Mouse (Mus musculus) gastrocnemius, adult 18-20 months (tissue): Measurements from ENCODE around the gene Ttc28. TPM values are rescaled to one million over a fixed set of nuclear protein-coding genes. Genes with fewer than 3 reads are reported as not detected.

Experiments used
- DNase-seq: peaks from one replicate; pipeline ENCODE4 v3.0.0; 2021; ENCODE audit warnings: low spot score
- total RNA-seq, 2 experiments: library from RNA; stranded (reverse); gene quantifications; 2 replicates each; pipeline ENCODE4 v1.2.3; 2021

Ttc28 gene
- total RNA-seq, 2 experiments from 2014 or later, result 12.3 to 13.2 TPM

DNA sequence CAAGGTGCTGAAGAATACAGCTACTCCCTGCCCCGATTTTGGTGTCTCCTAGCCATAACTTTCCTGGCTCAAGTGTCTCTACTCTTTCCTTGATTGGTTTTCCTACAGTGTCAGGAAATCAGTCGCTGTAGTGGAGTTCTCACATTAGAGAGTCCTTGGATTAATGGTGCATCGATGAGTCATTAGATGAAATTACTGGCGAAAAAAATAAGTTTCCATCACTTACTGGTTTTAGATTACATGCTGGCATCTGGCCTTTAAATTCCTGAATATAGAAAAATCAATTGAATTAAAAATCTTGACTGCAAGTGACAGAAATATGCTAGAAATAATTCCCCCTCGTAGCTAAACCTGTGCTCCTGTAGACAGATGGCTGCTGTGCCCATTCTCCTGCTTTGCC is 168.4 kb downstream of the Ttc28 start:
- DNase-seq, result no peak

DNA sequence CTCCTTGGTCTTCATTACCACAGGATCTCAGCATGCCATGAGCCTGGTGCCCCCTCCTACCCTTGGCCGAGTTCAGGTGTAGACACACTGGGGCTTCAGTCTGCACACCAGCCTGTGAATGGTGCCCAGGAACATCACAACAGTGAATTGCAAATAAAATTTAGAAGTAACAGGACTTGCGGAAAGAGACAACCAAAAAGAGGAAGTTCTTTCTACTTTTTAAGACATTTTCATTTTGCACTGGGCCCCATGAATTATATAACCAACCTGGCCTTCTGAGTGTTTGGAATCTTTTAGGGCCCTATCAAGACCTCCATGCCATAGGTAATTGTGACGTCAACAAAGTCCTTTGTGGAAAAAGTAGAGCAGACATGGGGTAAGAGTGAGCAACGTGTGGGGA is 170.0 kb downstream of the Ttc28 start:
- DNase-seq, result no peak

DNA sequence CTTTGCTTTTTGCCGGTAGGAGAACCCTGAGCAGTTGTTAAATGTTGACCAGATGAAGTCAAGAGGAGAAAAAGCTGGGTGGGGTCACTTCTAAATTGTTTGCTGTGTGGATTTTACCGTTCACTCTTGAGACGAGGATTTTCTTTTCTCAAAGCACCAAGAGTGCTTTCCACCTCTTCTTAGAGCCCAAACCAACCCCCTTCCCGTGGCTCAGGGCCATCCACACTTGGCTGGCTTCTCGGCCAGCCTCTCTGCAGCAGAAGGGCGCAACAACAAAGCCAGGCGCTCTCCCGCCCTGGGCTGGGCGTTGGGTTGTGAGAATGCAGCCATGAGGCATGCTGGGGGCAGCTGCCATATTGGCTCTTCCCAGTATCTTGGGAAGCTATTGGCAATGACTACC is 170.5 kb downstream of the Ttc28 start:
- DNase-seq, result no peak

DNA sequence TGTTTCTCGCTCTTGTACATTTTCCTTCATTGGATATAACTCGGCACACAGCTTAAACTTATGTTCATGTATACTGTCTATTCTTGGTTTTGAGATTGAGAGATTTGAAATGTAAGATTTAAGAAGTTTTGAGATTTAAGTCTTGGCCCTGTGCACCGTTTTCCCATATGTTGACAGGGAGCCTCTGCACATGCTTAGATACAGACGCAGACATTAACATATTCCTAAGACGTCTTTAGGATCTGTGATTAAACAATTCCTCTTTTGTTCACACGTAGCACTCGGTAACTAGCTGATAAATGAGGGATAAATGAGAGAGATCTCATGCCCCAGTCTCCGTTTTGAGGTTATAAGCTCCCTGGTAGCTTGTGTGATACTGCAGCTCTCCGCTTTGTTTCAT is 174.8 kb downstream of the Ttc28 start:
- DNase-seq, result no peak

DNA sequence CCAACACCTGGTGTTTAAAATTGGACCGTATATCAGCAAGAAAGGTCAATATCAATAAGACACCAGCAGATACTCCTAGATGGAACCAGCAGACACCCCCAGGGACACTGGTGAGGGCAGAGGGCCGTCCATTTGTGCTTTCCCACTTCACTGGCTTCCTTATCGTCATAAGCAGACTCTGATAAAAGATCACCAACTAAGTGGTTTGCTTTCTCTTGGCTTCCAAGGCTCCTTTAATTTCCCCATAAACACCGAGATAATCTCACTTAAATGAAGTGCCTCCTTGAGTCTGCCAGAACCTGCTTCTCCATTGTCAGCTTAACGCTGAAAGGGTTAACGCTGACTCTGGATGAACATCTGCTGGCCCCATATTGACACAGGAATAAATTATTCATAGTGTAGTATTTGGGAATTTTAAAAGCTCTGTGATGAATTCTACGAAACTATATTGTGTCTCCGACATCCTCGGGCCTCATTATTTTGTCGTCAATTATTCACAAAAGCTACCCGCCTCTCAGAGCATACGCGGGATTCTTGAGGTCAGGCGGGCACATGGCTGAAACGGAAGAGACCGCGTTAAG is 175.3 kb downstream of the Ttc28 start:
- no peak for DNase-seq

DNA sequence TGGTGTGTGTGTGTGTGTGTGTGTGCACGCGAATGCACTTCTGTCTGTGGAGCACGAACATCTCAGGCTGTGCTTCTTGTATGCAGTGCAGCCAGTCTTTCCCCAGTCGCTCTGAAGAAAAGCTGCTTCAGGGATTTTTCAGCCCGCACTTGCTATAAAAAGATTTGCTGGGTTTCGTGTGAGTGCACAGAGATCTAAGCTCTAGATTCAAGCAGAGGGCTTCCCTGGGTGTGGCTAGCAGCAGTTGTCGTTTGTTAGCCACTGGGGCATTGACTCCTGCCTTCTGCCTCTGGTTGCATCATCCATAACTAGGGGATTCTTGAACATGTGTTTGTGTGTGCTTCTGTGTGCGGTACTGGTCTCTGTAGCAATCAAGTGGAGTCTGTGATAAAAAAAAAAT is 175.9 kb downstream of the Ttc28 start:
- peak; percentile 55 for DNase-seq

DNA sequence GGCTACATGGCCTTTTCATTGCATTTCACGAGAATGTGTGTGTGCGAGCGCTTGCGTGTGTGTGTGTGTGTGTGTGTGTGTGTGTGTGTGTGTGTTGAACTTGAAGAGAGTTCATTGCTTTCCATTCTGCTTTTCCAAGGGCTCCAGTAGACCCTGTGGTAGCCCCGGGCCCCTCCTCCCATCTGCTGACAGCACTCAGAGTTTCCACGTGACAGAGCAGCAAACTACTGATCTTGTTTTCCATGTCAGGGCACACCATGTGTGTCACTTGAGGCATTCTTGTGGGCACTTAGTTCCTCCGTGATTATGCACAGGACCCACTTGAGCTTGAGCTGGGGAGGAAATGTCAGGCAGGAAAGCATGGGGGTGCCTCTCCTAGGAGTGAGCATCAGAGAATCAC is 177.5 kb downstream of the Ttc28 start:
- DNase-seq, result no peak

DNA sequence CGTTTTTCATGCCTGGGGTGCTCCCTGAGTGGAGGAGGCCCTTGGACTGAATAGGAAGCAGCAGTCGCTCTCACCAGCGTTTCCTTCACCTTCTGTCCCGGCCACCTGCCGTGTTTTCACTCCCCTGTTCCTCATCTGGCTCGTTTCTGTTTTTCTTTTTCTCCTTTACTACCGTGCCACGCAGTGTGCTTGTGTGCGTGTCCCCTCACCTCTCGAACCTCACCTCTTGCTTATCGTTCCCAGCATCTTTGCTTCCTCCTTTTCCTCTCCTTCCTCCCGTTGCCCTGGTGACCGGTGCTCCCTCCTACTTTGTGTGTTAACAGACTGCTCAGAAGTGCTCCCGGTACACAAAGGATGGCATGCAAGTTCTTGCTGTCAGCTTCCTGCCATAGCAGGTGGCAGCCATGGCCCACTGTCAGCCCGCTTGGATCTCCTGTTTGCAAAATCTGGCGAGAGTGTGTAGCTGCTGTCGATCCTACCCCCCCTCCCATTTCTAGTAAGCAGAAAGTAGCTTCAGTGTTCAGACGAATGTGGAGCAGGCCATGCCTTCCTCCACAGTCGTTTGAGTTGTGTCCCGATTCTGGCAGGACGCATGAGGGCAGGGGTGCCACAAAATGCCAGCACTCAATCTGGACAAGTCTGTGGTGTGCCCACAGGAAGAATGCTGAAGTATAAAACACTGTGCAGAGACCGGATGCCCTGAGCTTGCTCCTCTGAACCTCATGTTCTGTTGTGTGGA is 179.0 kb downstream of the Ttc28 start:
- no peak for DNase-seq

DNA sequence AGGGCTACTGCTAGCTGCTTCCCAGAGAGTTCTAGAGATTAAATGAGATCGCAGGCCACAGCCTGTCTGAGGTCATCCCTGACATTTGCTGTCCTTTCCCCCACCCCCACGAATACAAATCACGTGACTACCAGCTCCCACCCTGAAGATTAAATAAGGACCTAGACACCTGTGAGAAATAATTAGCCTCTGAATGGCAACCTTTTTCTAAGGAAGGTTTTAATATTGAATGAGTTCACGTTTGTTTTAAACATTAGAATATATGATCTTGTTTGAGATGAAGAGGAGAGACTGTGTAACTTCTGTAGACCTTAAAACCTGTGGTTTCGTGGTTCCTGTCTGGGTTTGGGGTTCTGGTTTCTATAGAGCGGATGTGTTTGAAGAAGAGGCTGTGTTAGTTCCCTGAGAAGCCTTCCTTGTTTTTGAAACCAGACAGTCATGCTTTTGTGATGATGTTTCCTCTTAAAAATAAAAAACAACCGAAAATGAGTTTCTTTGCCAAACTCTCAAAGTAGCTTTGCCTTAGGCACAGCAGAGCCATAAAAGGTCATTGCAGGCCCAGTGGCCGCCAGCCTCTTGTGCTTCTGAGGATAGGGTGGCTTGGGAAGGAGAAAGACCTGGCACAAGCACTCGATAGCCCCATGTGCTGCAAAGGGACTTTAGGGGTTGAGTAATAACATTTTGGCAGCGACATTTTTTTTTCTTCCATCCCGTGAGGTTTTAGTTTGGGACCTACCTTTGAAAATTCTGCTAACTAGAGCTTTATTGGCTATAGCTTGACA is 179.7 kb downstream of the Ttc28 start:
- DNase-seq, result peak; percentile 50

DNA sequence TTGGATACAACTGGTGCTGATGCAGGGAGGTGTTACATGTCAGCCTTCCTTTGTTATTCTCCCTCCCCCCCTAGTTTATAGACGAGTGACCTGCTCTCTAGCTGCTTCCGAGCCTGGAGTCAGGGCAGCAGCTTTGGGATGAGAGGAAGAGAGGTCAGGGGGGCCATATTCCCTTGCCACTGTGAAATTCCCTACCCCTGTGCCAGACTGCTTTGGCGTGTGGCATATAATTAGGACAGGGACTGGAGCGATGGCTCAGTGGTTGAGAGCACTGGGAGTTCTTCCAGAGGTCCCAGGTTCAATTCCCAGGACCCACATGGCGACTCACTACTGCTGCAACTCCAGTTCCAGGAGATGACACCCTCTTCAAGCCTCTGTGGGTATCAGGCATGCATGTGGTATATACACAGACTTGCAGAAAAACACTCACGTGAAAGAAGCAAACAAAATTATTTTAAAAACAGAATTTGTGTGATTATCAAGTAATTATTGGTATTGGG is 180.7 kb downstream of the Ttc28 start:
- DNase-seq, result no peak

DNA sequence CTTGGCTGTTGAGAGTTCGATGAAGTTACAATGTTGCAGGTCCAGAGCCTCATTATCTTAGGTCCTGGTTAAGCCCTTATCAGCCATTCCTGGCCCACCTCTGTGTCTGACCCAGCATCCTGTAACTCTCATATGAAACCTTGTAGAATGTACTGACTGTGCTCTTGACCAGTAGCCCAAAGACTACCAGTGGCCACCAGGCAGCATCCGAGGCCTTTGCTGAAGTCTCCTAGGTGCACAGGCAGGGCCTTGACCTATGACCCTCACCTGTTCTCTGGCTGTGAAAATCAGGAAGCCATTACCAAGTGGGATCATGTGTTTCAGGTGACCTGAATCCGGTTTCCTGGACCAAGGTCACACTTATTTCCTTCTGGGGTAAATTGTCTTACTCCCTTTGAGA is 183.6 kb downstream of the Ttc28 start:
- no peak for DNase-seq

DNA sequence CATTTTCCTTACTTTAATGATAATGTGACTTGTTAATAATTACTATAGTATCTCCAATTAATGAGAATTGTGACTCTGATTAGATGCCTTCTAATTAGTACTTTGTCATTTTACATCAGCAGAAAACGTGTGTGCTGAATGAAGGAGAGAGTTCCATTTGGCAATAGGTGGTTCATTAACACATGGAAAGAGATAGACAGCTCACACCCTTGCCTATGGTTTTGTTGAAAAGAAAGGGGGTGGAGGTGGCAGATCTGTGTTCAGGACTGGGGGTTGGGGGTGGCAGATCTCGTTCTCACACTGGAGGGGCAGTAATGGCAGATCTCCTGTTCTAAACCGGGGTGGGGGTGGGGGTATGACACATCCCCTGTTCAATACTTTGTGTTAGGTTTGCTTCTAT is 184.4 kb downstream of the Ttc28 start:
- no peak for DNase-seq

DNA sequence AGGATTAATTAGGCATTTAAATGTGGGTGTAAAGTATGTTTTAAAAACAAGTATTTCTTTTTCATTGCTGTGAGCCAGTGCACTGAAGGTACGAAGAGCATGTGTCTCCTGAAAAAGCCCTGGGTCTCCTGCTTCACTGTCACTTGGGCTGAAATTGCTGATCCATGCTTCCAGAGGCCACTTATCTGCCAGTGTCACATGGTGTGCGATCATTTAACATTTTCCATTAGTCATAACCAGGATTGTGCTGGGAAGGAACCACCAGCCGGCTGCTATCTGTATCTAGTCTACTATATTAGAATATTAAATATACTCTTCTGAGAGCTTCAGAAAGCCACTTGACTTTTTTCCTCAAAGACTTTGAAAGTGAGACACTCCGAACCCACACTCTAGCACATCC is 186.2 kb downstream of the Ttc28 start:
- no peak for DNase-seq

DNA sequence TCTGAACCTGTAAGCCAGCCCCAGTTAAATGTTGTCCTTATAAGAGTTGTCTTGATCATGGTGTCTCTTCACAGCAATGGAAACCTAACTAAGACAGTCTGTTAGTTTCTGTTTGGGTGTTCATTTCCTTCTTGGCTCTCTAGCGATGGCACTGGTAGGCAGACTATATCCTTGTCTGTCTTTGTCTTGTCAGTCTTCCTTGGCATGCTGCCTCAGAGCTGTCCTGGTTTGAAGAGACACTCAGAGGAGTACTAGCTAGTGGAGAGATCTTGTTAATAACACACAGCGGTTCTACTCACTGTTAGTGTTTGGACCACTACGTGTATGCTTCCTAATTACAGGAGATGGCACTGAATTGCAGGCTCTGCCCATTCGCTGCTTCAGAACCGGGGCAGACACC is 189.9 kb downstream of the Ttc28 start:
- DNase-seq, result no peak

DNA sequence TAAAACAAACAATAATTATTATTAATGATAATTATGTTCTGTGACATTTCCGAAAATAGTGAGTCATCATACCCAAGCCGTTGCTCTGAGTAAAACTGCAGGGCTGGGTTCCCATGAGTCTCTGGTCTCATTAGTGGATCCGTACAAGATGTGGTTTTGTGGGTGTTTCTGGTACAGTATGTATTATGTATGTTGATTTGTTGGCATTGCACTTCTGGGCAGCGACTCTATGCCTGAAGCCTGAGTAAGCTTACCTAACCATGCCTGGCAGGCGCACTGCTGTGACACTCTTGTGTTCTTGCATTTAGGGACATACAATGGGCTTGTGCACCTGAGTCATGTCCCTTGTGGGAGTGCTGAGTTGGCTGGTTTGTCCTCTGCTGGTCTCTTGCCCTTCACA is 190.3 kb downstream of the Ttc28 start:
- no peak for DNase-seq

DNA sequence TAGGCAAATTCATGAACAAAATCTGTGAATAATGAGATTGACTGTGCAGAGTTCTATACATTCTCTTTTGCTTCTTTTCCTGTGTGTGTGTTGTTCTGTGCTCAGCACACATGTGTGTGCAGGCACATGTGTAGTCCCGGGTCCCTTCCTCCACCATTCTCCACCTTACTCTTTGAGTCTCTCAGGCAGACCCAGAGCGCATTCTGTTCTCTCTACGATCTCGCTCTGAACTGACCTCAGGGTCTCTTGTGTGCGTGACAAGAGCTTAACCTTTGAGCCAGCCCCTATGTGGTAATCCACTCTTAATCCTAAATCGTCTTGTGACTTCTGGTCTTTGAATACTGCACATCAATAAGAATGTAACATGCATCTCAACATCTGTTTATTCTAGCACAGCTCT is 190.8 kb downstream of the Ttc28 start:
- DNase-seq, result no peak

DNA sequence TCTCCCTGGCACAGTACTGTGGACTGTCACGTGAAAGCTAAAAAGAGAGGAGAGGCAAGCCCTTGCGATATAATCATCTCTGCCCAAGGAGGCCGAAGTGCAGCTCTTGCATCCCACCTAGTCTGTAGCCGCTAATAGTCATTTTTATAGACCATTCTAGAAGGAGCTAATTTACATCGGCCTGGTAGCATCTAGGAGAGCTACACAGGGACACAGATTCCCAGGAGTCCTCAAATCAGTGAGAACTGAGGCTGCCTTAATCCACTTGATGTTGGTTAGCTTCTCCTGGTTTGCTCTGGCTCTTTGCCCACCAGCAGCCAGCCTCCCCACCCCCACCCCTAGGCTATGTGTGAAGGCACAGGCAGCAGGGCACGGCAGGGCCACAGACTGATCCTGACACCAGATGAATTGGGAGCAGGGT is 193.7 kb downstream of the Ttc28 start:
- no peak for DNase-seq

DNA sequence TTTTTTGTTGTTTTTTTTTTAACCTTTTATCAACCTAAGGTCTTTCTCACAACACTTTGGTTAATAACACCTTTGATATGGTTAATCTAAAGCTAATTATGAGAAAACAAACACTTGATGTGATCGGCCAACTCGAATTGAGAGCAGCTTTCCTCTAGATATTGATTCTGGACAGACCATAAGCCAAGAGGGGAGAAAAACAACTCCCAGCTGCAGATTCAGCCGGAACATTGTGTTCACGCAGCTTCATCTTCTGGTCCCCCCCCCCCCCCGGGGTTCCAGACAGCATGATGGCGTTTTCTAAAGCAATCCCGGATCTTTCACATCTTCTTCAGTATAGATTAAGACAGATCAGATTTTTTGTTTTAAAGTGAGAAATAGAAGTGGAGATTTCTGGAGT is 194.4 kb downstream of the Ttc28 start:
- DNase-seq, result no peak

DNA sequence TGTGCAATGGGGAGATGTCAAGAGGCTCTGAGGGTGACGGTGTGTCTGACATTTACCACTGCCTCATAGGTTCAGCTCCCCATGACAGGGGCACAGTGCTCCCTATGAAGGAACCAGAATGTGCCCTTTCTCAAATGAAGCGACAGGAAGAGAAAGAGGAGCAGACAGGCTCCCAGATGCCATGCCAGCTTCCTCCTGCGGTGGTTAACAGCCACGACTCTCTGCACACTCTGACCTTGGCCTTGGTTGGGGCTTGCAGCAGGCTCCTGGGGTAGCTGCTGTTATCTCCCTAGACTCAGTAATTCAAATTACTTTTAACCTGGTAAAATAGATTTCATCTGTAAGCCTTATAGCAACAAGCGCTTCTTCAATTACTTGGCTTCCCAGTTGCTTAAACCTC is 196.2 kb downstream of the Ttc28 start:
- no peak for DNase-seq

DNA sequence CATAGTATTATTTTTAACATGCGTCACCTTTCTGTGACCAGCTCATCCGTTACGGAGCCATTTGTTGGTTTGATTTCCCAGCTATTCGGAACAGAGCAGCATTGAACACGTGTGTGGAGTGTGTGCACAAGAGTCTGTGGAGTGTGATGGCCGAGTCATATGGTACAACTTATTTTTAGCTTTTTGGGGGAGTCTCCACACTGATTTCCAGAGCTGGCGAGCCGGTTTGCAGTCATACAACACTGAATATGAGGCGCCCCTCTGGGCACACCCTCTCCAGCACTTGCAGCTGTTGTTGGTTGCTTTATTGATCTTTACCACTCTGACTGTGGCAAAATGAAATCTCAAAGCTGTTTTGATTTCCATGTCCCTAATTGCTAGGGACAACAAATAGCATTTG is 197.7 kb downstream of the Ttc28 start:
- no peak for DNase-seq

DNA sequence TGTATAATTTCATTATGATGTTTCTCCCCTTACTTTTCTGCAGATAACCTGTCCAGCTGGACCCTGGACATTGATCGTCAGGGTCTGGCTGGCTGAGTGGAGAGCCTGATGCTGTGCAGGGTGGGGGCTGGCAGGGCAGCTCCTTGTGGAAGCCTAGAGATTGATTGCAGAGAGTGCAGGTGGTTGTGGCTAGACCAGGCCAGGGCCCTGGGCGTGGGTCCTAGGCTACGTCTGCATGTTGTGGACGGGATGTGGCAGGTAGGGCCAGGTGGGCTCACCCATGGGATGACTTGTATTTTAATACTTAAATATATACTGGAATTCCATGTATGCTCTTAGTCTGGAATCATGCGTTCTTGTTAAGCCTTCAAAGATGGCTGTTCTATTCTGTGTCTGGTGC is 201.0 kb downstream of the Ttc28 start:
- no peak for DNase-seq

DNA sequence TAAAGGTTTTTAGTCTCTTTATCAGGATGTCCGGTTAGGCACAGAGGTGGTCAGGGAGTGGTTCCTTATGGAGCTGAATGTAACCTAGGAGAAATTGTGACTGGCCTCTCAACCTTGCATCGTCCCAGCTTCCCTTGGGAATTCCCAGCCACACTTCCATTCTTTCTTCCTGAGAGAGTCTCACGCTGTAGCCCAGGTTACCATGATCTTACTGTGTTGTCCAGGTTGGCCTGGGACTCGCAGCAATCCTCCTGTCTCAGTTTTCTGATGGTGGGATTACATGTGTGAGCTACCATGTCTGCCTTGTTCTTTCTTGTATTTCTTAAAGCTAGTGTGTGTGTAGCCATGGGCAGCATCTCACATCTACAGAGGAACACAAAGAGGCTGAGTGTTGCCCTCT is 206.2 kb downstream of the Ttc28 start:
- DNase-seq, result no peak

DNA sequence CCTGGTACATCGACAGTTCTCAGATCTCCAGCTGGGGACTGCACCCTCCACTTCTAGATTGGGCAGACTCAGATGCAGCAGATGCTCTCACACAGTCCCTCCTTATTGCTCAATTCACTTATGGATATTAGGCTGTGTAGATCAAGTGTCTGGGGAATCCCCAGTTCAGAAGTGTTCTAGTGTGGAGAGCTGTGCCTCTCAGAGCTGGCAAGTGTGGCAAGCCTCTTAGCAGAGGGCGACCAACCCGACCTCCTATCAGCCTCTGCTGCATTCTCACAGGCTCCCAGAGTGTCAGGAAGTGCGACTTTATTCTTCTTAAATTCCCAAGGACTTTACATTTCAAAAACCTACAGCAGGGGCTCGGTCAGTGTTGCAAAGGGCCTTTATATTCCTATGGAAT is 217.1 kb downstream of the Ttc28 start:
- DNase-seq, result no peak
